Mouse (Mus musculus) embryonic facial prominence, embryonic 12.5 days (tissue): ENCODE results near the gene Cxcr1. TPM values are rescaled to one million over a fixed set of nuclear protein-coding genes. Genes with fewer than 3 reads are reported as not detected.
A peak's percentile ranks its signal among the peaks of the same experiment; 100 is the strongest.

Experiments
- ATAC-seq: fragments of 200-750 bp; cut with Nextera tagmentation; 2 replicates; pipeline ENCODE4 v1.8.0; 2017; ENCODE audit not compliant: insufficient number of reproducible peaks, insufficient read depth, low FRiP score, low TSS enrichment
- H3K27ac ChIP-seq: fragments of 300-500 bp; sonication (generic); 2 replicates; pipeline ENCODE4 v1.5.1; 2016; ENCODE audit warnings: mild to moderate bottlenecking
- H3K27me3 ChIP-seq: fragments of 300-500 bp; sonication (generic); 2 replicates; pipeline ENCODE4 v1.6.1; 2016; ENCODE audit warnings: mild to moderate bottlenecking, moderate library complexity
- H3K36me3 ChIP-seq: fragments of 300-500 bp; sonication (generic); 2 replicates; pipeline ENCODE4 v1.6.1; 2016; ENCODE audit warnings: mild to moderate bottlenecking
- H3K4me1 ChIP-seq: fragments of 300-500 bp; sonication (generic); 2 replicates; pipeline ENCODE4 v1.6.1; 2016
- H3K4me2 ChIP-seq: fragments of 300-500 bp; sonication (generic); replicated peaks from 2 replicates; pipeline ENCODE4 v1.6.1; 2016; ENCODE audit warnings: mild to moderate bottlenecking, moderate library complexity
- H3K4me3 ChIP-seq: fragments of 300-500 bp; sonication (generic); 2 replicates; pipeline ENCODE4 v1.5.1; 2016; ENCODE audit warnings: mild to moderate bottlenecking
- H3K9ac ChIP-seq: fragments of 300-500 bp; sonication (generic); 2 replicates; pipeline ENCODE4 v1.6.1; 2016; ENCODE audit warnings: mild to moderate bottlenecking, moderate library complexity
- H3K9me3 ChIP-seq: fragments of 300-500 bp; sonication (generic); 2 replicates; pipeline ENCODE4 v1.6.1; 2016; ENCODE audit warnings: mild to moderate bottlenecking, moderate library complexity
- WGBS: fragments of 180-500 bp; shearing (Covaris S2); methylation state at CpG from one replicate; pipeline ENCODE4 v1.1.7; 2016; 5-methylcytosine and 5-hydroxymethylcytosine counted together
- polyA plus RNA-seq: library from polyadenylated mRNA; unstranded; fragments of >200 nt; fragmentation: Nextera tagmentation; extraction: Ambion mirVana; gene quantifications from 2 replicates; pipeline ENCODE4 v1.2.1, GENCODE M21; 2016

Cxcr1 gene
- polyA plus RNA-seq = not detected in 2 replicates

GRCm38 (mm10) chr1:74194445-74194844, at the start of gene Cxcr1:
TSS of gene Cxcr1 (minus strand) at chr1:74194631.
- ATAC-seq = no peak
- Histone ChIP-seq H3K27ac (no peak within 1 kb of the TSS), H3K4me3 (no peak within 1 kb of the TSS), H3K27me3 (no peaks in the 10 kb centered on the region), H3K36me3 (no peaks in the 10 kb centered on the region), H3K9ac (no peak within 1 kb of the TSS), H3K4me1 (no peaks in the 10 kb centered on the region), H3K4me2 (no peak within 1 kb of the TSS), H3K9me3 (no peaks in the 10 kb centered on the region)
- 77% methylated on average over 8 of the region's 8 CpGs for WGBS

GRCm38 (mm10) chr1:74240832-74241231, 46.4 kb upstream of the Cxcr1 start:
- Histone ChIP-seq H3K9me3 (no peaks in the 10 kb centered on the region), H3K9ac (no peak overlapping the region), H3K36me3 (no peaks in the 10 kb centered on the region), H3K27ac (peak overlapping the region; percentile 52; the same call in 1 of the 2 replicates), H3K4me3 (no peak overlapping the region), H3K27me3 (no peaks in the 10 kb centered on the region), H3K4me1 (peaks cover 32% of the 10 kb centered on the region), H3K4me2 (no peak overlapping the region)
- 83% methylated on average over 4 of the region's 4 CpGs for WGBS
- no peak for ATAC-seq

DNA sequence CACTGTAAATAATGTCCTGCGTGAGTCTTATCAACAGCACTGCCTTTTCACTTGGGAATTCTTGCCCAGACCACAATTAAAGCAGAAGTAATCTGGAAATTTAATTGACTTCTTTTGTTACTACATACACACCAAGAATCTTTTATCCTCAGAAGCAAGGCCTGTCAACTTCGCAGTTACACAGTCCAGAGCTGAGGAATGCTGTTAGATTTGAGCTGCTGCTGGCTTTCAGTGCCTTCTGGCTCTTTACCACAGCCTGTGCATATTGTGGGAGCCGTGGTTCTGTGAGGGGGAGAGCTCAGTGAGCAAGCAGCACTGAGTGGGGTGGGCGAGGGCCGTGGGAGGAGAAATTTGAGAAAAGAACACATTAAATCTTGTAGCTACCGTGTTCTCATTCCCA, 45.9 kb upstream of the Cxcr1 start:
- peak overlapping the region; percentile 52 for H3K27ac ChIP-seq
- no peaks in the 10 kb centered on the region for H3K9me3 ChIP-seq
- no peaks in the 10 kb centered on the region for H3K36me3 ChIP-seq
- H3K4me3 ChIP-seq = no peak overlapping the region
- WGBS = 53% methylated on average over 6 of the region's 6 CpGs
- peak; percentile 22; the same call in 1 of the 2 replicates for ATAC-seq
- no peak overlapping the region; the same call in 1 of the 2 replicates for H3K4me2 ChIP-seq
- H3K27me3 ChIP-seq = no peaks in the 10 kb centered on the region
- peaks cover 32% of the 10 kb centered on the region for H3K4me1 ChIP-seq
- no peak overlapping the region for H3K9ac ChIP-seq

DNA sequence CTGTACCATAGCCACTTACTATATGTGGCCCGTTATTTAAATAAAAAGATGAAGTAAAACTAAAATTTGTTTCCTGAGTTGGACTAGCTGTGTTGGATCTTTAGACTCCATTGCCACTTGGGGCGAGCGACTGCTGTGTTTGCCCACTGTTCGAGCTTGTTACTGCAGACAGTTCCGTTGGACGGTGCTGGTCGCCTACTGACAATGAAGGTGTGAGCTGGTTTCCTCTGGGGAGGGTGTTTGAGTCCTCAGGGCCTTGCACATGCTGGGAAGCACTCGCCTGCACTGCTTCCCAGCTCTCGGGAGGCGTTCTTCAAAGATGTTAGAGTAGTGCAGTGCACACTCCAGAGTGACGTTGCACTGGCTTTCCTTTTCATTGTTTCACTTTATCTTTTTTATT, 45.2 kb upstream of the Cxcr1 start:
- ATAC-seq = no peak
- H3K4me3 ChIP-seq = no peak overlapping the region
- peaks cover 32% of the 10 kb centered on the region for H3K4me1 ChIP-seq
- peak overlapping the region; percentile 22; the same call in 1 of the 2 replicates for H3K4me2 ChIP-seq
- no peaks in the 10 kb centered on the region for H3K36me3 ChIP-seq
- 55% methylated on average over 11 of the region's 11 CpGs for WGBS
- no peaks in the 10 kb centered on the region for H3K9me3 ChIP-seq
- H3K27ac ChIP-seq = 0 out of 2 replicates have a peak overlapping the region, but pooled peaks have one; percentile 30
- H3K9ac ChIP-seq = no peak overlapping the region
- H3K27me3 ChIP-seq = no peaks in the 10 kb centered on the region

DNA sequence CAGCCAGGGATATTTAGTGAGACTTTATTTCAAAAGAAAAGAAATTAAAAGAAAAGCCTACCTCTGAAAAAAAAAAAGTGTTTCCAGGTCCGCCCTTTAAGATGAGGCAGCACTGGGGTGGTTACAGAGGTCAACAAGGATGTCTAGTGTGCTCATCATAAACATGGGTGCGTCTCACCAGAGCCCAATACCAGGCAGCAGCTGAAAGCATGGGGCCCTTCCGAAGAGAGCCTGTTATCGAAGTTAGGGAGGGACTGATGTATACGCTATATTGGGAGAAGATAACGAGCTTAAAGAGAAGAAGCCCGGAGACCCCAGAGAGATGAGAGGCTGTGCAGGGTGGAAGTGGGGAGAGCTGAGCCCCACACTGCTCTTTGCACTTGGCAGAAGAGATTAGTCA, 44.7 kb upstream of the Cxcr1 start:
- H3K27ac ChIP-seq = 0 out of 2 replicates have a peak overlapping the region, but pooled peaks have one; percentile 30
- no peak for ATAC-seq
- no peak overlapping the region for H3K4me3 ChIP-seq
- no peak overlapping the region for H3K9ac ChIP-seq
- WGBS = 66% methylated on average over 7 of the region's 7 CpGs
- no peaks in the 10 kb centered on the region for H3K36me3 ChIP-seq
- H3K4me1 ChIP-seq = peaks cover 32% of the 10 kb centered on the region
- H3K4me2 ChIP-seq = peak overlapping the region; percentile 22; the same call in 1 of the 2 replicates
- H3K9me3 ChIP-seq = no peaks in the 10 kb centered on the region
- no peaks in the 10 kb centered on the region for H3K27me3 ChIP-seq

GRCm38 (mm10) chr1:74238136-74238535, 43.7 kb upstream of the Cxcr1 start:
- peaks cover 32% of the 10 kb centered on the region for H3K4me1 ChIP-seq
- H3K36me3 ChIP-seq = no peaks in the 10 kb centered on the region
- no peaks in the 10 kb centered on the region for H3K9me3 ChIP-seq
- WGBS = 68% methylated on average over 1 of the region's 1 CpGs
- no peak for ATAC-seq
- peak overlapping the region; percentile 87 for H3K4me3 ChIP-seq
- no peaks in the 10 kb centered on the region for H3K27me3 ChIP-seq
- H3K4me2 ChIP-seq = peak overlapping the region; percentile 79
- H3K27ac ChIP-seq = no peak overlapping the region
- peak overlapping the region; percentile 83 for H3K9ac ChIP-seq

GRCm38 (mm10) chr1:74237671-74238070, 43.2 kb upstream of the Cxcr1 start:
- H3K9me3 ChIP-seq = no peaks in the 10 kb centered on the region
- H3K27ac ChIP-seq = no peak overlapping the region
- ATAC-seq = no peak
- H3K27me3 ChIP-seq = no peaks in the 10 kb centered on the region
- peaks cover 32% of the 10 kb centered on the region for H3K4me1 ChIP-seq
- peak overlapping the region; percentile 87 for H3K4me3 ChIP-seq
- peak overlapping the region; percentile 79 for H3K4me2 ChIP-seq
- no peaks in the 10 kb centered on the region for H3K36me3 ChIP-seq
- WGBS = 38% methylated on average over 5 of the region's 5 CpGs
- peak overlapping the region; percentile 83 for H3K9ac ChIP-seq

DNA sequence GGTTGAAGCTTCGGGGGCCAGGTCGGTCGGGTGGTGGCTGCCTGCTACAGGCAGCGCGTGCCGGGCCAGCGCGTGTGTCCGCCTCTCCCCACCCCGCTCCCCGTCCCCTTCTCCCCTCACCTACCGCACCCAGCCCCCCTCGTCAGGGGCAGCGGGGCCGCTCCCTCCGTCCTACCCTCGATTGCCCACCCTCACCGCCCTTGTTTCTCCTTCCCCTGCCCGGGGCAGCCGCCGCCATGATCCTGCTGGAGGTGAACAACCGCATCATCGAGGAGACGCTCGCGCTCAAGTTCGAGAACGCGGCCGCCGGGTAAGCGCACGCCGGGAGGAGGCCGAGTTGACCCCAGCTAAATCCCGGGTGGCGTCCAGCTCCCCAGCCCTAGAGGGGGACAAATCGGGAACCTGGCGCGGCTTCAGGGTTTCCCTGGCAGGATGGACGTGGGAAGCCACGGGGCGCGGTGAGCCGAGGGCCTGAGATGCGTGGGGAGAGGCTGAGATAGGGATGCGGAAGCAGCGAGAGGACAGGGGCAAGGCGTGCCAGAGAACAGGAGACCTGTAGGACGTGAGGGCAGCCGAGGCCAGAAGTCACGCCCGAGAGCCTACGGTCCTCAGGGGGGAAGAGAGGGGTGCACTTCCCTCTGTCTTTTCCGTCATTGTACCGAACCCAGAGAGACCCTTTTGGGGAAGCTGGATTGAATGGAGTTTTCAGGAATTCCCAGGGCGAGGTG, 42.3 kb upstream of the Cxcr1 start:
- Histone ChIP-seq H3K4me2 (peak overlapping the region; percentile 79), H3K4me1 (peaks cover 32% of the 10 kb centered on the region), H3K36me3 (no peaks in the 10 kb centered on the region), H3K27me3 (no peaks in the 10 kb centered on the region), H3K9ac (peak overlapping the region; percentile 83), H3K27ac (peak overlapping the region; percentile 84), H3K4me3 (peak overlapping the region; percentile 87), H3K9me3 (no peaks in the 10 kb centered on the region)
- WGBS = 1% methylated on average over 48 of the region's 57 CpGs
- ATAC-seq = 0 out of 2 replicates have a peak, but pooled peaks have one; percentile 44

DNA sequence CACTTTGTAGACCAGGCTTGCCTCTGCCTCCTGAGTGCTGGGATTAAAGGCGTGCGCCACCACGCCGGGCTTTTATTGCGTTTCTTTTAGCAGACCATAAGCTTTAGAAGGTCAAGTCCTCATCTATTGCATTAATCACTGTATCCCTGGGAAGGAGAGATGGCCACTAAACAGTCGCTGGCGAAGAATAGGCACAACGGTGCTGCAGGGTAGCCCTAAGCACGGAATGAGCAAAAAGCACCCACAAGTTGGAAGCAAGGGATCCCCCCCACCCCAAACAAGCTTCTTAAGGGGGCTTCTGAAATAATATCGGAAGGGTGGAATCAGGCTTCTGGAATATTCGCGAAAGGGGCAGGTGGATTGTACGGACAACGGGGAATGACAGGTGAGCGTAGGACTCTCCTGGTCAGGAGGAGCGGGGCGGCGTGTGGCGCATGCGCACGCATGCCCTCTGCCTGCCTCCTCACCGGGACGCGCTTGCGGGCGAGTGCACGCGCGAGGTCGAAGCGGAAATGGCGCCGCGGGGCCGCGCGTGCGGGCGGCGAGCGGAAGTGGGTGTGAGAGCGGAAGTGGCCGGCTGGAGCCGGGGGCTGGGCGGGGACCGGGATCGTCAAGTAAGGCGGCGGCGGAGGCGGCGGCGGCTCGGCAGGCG, 41.6 kb upstream of the Cxcr1 start, which contains the start of gene Arpc2:
Gene Arpc2, plus strand, starts transcription at position 147 of the 652 bp plus-strand sequence.
- Histone ChIP-seq H3K9me3 (no peaks in the 10 kb centered on the region), H3K4me1 (peaks cover 32% of the 10 kb centered on the region), H3K36me3 (no peaks in the 10 kb centered on the region), H3K4me3 (peak within 1 kb of the TSS; percentile 87), H3K9ac (peak within 1 kb of the TSS; percentile 83), H3K27me3 (no peaks in the 10 kb centered on the region), H3K4me2 (peak within 1 kb of the TSS; percentile 79), H3K27ac (peak within 1 kb of the TSS; percentile 84)
- peak; percentile 84 for ATAC-seq
- WGBS = 2% methylated on average over 48 of the region's 55 CpGs

DNA sequence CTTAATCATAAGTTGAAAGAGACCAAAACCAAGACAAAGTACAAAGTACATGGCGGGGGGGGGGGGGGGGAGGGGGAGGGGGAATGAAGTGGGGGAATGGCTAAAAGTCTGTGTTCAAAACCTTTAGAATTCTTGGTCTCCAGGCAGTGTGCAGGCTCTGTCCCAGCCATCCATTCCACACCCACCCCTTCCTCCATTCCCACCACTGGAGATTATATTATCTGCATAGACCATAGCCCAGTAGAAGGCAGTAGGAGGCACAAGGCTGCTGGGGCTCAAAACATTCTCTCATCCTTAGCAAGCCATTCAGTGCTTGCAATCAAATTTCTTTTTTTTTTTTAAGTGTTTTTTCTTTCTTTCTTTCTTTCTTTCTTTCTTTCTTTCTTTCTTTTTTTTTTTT, 36.6 kb upstream of the Cxcr1 start:
- Histone ChIP-seq H3K27ac (no peak overlapping the region), H3K27me3 (no peaks in the 10 kb centered on the region), H3K9me3 (no peaks in the 10 kb centered on the region), H3K4me1 (no peaks in the 10 kb centered on the region), H3K4me3 (no peak overlapping the region), H3K36me3 (no peaks in the 10 kb centered on the region), H3K9ac (no peak overlapping the region), H3K4me2 (no peak overlapping the region)
- ATAC-seq = no peak
- 71% methylated on average over 1 of the region's 1 CpGs for WGBS

- WGBS = 77% methylated on average over 2 of the region's 2 CpGs
- Histone ChIP-seq H3K27me3 (no peaks in the 10 kb centered on the region), H3K27ac (no peak overlapping the region), H3K36me3 (no peaks in the 10 kb centered on the region), H3K9ac (no peak overlapping the region), H3K9me3 (no peaks in the 10 kb centered on the region), H3K4me2 (no peak overlapping the region), H3K4me1 (no peaks in the 10 kb centered on the region), H3K4me3 (no peak overlapping the region)
- no peak for ATAC-seq
Observed at GRCm38 (mm10) chr1:74229942-74230341, 35.5 kb upstream of the Cxcr1 start.

GRCm38 (mm10) chr1:74227317-74227716, 32.9 kb upstream of the Cxcr1 start:
- Histone ChIP-seq H3K4me2 (no peak overlapping the region), H3K4me1 (no peaks in the 10 kb centered on the region), H3K27me3 (no peaks in the 10 kb centered on the region), H3K36me3 (no peaks in the 10 kb centered on the region), H3K9ac (no peak overlapping the region), H3K27ac (no peak overlapping the region), H3K4me3 (no peak overlapping the region), H3K9me3 (no peaks in the 10 kb centered on the region)
- no peak for ATAC-seq
- 81% methylated on average over 7 of the region's 7 CpGs for WGBS
